25 mouse cellular contexts compared by ENCODE assay signal in the genomic region with DNA sequence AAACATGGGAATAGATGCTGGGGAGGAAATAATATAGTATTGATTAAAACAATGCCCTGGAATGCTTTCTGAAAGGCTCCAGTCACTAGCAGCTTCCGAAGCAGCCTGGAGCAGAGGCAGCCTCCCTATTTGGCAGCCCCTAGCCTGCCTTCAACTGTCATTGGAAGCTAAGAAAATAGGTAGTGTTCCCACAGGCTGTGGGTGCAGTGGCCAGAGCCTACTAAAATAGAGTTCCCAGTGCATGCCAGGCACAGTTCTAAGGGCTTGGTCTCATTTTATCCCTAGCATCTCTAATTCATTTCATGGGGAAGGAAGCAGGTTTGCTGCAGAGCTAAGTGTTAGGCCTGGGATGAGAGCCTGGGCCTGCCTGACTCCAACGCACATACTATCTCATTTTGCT.
"Had no signal": no experiment of that assay in that cellular context is flagged by ENCODE, and none has a peak within 500 bp of the region (broad histone marks: within the 10 kb centered on the region; RNA-seq: fewer than 3 reads in every experiment).

No protein-coding gene starts in this region.

- H3K9ac ChIP-seq: intestine, embryonic 15.5 days; kidney, embryonic 15.5 days; limb, embryonic 13.5 days; liver, embryonic 12.5 days; liver, embryonic 15.5 days; lung, embryonic 15.5 days had no signal

- H3K9me3 ChIP-seq: intestine, embryonic 15.5 days; kidney, embryonic 15.5 days; limb, embryonic 13.5 days; liver, embryonic 12.5 days; liver, embryonic 15.5 days; lung, embryonic 15.5 days; megakaryocyte, embryonic 14.5 days; midbrain, embryonic 10.5 days had no signal

- H3K27ac ChIP-seq: intestine, embryonic 15.5 days; kidney, embryonic 15.5 days; limb, embryonic 13.5 days; liver, embryonic 12.5 days; liver, embryonic 15.5 days; lung, embryonic 15.5 days; stomach, postnatal 0 days had no signal

- ATAC-seq: intestine, embryonic 15.5 days; liver, embryonic 12.5 days had no signal

- H3K36me3 ChIP-seq: intestine, embryonic 15.5 days; kidney, embryonic 15.5 days; limb, embryonic 13.5 days; liver, embryonic 12.5 days; liver, embryonic 15.5 days; lung, embryonic 15.5 days; midbrain, embryonic 10.5 days had no signal

- H3K4me1 ChIP-seq: intestine, embryonic 15.5 days; kidney, embryonic 15.5 days; limb, embryonic 13.5 days; liver, embryonic 12.5 days; liver, embryonic 15.5 days; megakaryocyte, embryonic 14.5 days had no signal

- H3K4me3 ChIP-seq: intestine, embryonic 15.5 days; kidney, embryonic 15.5 days; limb, embryonic 13.5 days; liver, embryonic 12.5 days; liver, embryonic 15.5 days; lung, embryonic 15.5 days; megakaryocyte, embryonic 14.5 days; midbrain, embryonic 10.5 days had no signal

- H3K27me3 ChIP-seq: intestine, embryonic 15.5 days; kidney, embryonic 15.5 days; limb, embryonic 13.5 days; liver, embryonic 12.5 days; liver, embryonic 15.5 days; lung, embryonic 15.5 days had no signal

- H3K4me2 ChIP-seq: intestine, embryonic 15.5 days; kidney, embryonic 15.5 days; limb, embryonic 13.5 days; liver, embryonic 12.5 days; liver, embryonic 15.5 days; lung, embryonic 15.5 days had no signal

- DNase-seq: kidney, adult 11 months; kidney, adult 8-10 months; kidney, postnatal 10 days; kidney, postnatal 36 days; left cerebral cortex, postnatal 4 days; liver; lung, adult 18-20 months; lung, postnatal 10 days; lung, postnatal 36 days; midbrain, embryonic 14.5 days; retina, postnatal 1 day; right cerebral cortex, postnatal 14 days; right cerebral cortex, postnatal 4 days; thymus, adult 2 months; thymus, postnatal 14 days; thymus, postnatal 4 days had no signal
